In the genomic region with DNA sequence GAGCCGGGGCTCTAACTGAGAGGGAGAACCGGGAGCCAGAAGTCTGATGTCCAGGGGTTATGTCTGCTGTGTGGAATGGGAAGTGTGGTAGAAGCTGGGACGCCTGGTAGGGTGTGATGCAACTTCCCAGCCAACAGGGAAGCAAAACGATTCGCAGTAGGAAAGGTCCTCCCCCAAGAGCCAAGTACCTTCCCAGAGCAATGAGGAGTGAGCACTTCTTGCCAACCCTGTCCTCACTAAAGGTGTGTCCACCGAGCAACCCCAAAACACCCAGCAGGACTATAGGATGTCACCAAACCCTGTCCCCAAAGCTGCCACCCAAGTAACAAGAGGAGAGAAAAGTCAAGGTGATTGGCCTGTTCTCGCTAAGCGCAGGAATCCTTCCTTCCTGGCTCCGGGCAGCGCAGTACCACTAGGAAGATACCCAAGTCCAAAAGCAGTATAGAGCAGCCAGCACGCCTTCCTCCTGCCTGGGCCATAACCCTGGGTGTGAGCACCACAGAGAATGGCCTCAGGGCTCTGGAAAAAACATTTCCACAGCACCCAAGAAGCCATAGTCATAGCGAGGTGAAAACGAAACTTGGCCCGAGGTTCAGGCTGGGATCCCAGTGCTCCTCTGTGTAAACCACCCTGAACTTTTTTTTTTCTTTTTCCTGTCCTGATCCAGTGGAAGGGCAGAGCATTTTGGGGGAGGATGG, we compare ENCODE assay signal across 8 mouse cellular contexts. TPM values are rescaled to one million over a fixed set of nuclear protein-coding genes. Genes with fewer than 3 reads are reported as not detected.
DNase-seq lines count a peak whose midpoint lies in the region; ATAC-seq and TF ChIP-seq lines count a peak whose summit lies in the region.

No protein-coding gene starts in this region.

- peaks cover 14% of the 10 kb centered on the region for H3K4me1 ChIP-seq in embryonic facial prominence, embryonic 14.5 days (ENCODE audit: control insufficient read depth, insufficient read depth, low read length)
- H3K4me1 ChIP-seq in kidney, adult 2 months (ENCODE audit: control insufficient read depth, insufficient read depth, low read length): no peaks in the 10 kb centered on the region

- H3K9ac ChIP-seq in embryonic facial prominence, embryonic 14.5 days (ENCODE audit: low read depth, low read length): peak overlapping the region; percentile 31; the same call in 1 of the 2 replicates

- H3K9me3 ChIP-seq in embryonic facial prominence, embryonic 14.5 days (ENCODE audit: control insufficient read depth, low read length): no peaks in the 10 kb centered on the region

- no peak for ATAC-seq in embryonic facial prominence, embryonic 14.5 days (ENCODE audit: low read depth)

- peak; percentile 18 for DNase-seq in gastrocnemius, postnatal 25 days
- DNase-seq in gastrocnemius, adult 18-20 months (ENCODE audit: low spot score): no peak
- no peak for DNase-seq in embryonic facial prominence, embryonic 14.5 days (ENCODE audit: low spot score)
- DNase-seq in kidney, adult 2 months: peak; percentile 56
- peak; percentile 64 for DNase-seq in lung, postnatal 25 days (ENCODE audit: low spot score)
- DNase-seq in ovary, postnatal 10 days (ENCODE audit: low spot score): no peak
- no peak for DNase-seq in spleen, postnatal 4 days (ENCODE audit: low spot score in 2 of 2)
- no peak for DNase-seq in urinary bladder, postnatal 14 days (ENCODE audit: low spot score)

- peak overlapping the region; percentile 93 for H3K4me2 ChIP-seq in embryonic facial prominence, embryonic 14.5 days (ENCODE audit: low read depth, low read length)

- TF ChIP-seq POLR2A in kidney, adult 2 months (IDR thresholded peaks at IDR 0.05; ENCODE audit: low read depth, low read length): no peak

- WGBS in embryonic facial prominence, embryonic 14.5 days: 76% methylated on average over 14 of the region's 14 CpGs
- 50% methylated on average over 14 of the region's 14 CpGs for WGBS in kidney, adult 2 months

- H3K36me3 ChIP-seq in embryonic facial prominence, embryonic 14.5 days (ENCODE audit: control insufficient read depth, insufficient read depth, low read length): peaks cover 9% of the 10 kb centered on the region
- no peaks in the 10 kb centered on the region for H3K36me3 ChIP-seq in kidney, adult 2 months (ENCODE audit: control insufficient read depth, insufficient read depth, low read length)

- TF ChIP-seq CTCF in kidney, adult 2 months (conservative IDR thresholded peaks at IDR 0.05; ENCODE audit: insufficient read depth, insufficient read length, low read depth, low read length): no peak

- peak overlapping the region; percentile 78; the same call in 1 of the 2 replicates for H3K4me3 ChIP-seq in embryonic facial prominence, embryonic 14.5 days (ENCODE audit: low read depth, low read length)
- H3K4me3 ChIP-seq in kidney, adult 2 months (ENCODE audit: insufficient read depth, low read depth, low read length): peak overlapping the region; percentile 11

- no peaks in the 10 kb centered on the region for H3K27me3 ChIP-seq in embryonic facial prominence, embryonic 14.5 days (replicated peaks; ENCODE audit: control insufficient read depth, insufficient read depth, low read length)
- H3K27me3 ChIP-seq in kidney, adult 2 months (replicated peaks; ENCODE audit: control insufficient read depth, insufficient read depth, low read length): no peaks in the 10 kb centered on the region

- no peak overlapping the region for H3K27ac ChIP-seq in embryonic facial prominence, embryonic 14.5 days (replicated peaks; ENCODE audit: low read depth, low read length)
- H3K27ac ChIP-seq in kidney, adult 2 months (ENCODE audit: insufficient read depth, low read depth, low read length): peak overlapping the region; percentile 57

RNA-seq across cellular contexts. Expression of a gene that starts 18.7 kb away (rescaled TPM):
- 10 to 100 TPM; 22.9 to 24.3 TPM for total RNA-seq in gastrocnemius, postnatal 25 days (2021)
- total RNA-seq in gastrocnemius, adult 18-20 months (2021): 10 to 100 TPM; 24.1 to 35.7 TPM
- polyA plus RNA-seq in embryonic facial prominence, embryonic 14.5 days (2014; fragmentation: Nextera tagmentation; extraction: Ambion mirVana): 2.1 and 3.7 TPM in 2 replicates
- polyA plus RNA-seq in kidney, adult 2 months (2012; rRNA removed): 28.7 and 31.6 TPM in 2 replicates

RNA-seq across cellular contexts. Expression of a gene that starts 29.3 kb away (rescaled TPM):
- total RNA-seq in gastrocnemius, postnatal 25 days (2021): 1 to 10 TPM; 1.1 to 1.2 TPM
- total RNA-seq in gastrocnemius, adult 18-20 months (2021): 1 to 10 TPM in 1 of 2 experiments, under 1 TPM in 1; 0.91 to 1.7 TPM
- polyA plus RNA-seq in embryonic facial prominence, embryonic 14.5 days (2014; fragmentation: Nextera tagmentation; extraction: Ambion mirVana): 129 and 135 TPM in 2 replicates
- polyA plus RNA-seq in kidney, adult 2 months (2012; rRNA removed): 7.2 and 7.6 TPM in 2 replicates

RNA-seq across cellular contexts. Expression of a gene that starts 41.2 kb away (rescaled TPM):
- total RNA-seq in gastrocnemius, postnatal 25 days (2021): 1 to 10 TPM; 8.3 to 9.6 TPM
- 10 to 100 TPM in 1 of 2 experiments, 1 to 10 TPM in 1; 9.7 to 12.2 TPM for total RNA-seq in gastrocnemius, adult 18-20 months (2021)
- 8.4 and 11.3 TPM in 2 replicates for polyA plus RNA-seq in embryonic facial prominence, embryonic 14.5 days (2014; fragmentation: Nextera tagmentation; extraction: Ambion mirVana)
- polyA plus RNA-seq in kidney, adult 2 months (2012; rRNA removed): 15.8 and 16.2 TPM in 2 replicates

RNA-seq across cellular contexts. Expression of a gene that starts 47.1 kb away (rescaled TPM):
- total RNA-seq in gastrocnemius, postnatal 25 days (2021): 1 to 10 TPM; 4.6 to 4.9 TPM
- 1 to 10 TPM; 5.8 to 5.9 TPM for total RNA-seq in gastrocnemius, adult 18-20 months (2021)
- polyA plus RNA-seq in embryonic facial prominence, embryonic 14.5 days (2014; fragmentation: Nextera tagmentation; extraction: Ambion mirVana): 17.3 and 18.8 TPM in 2 replicates
- 26.7 and 31.4 TPM in 2 replicates for polyA plus RNA-seq in kidney, adult 2 months (2012; rRNA removed)

RNA-seq across cellular contexts. Expression of a gene that starts 56.7 kb away (rescaled TPM):
- total RNA-seq in gastrocnemius, postnatal 25 days (2021): 1 to 10 TPM; 2.1 to 3.6 TPM
- total RNA-seq in gastrocnemius, adult 18-20 months (2021): 1 to 10 TPM; 2.8 to 4.0 TPM
- polyA plus RNA-seq in embryonic facial prominence, embryonic 14.5 days (2014; fragmentation: Nextera tagmentation; extraction: Ambion mirVana): 6.3 and 8.3 TPM in 2 replicates
- polyA plus RNA-seq in kidney, adult 2 months (2012; rRNA removed): 3.8 and 4.6 TPM in 2 replicates

Comparison
In these comparisons a context has a peak if more than half of its experiments do, and no peak if none do; other contexts are left out.
1. DNase-seq: peak in gastrocnemius, postnatal 25 days (single experiment), kidney, adult 2 months (single experiment) and lung, postnatal 25 days (single experiment); none in gastrocnemius, adult 18-20 months (single experiment), embryonic facial prominence, embryonic 14.5 days (single experiment), ovary, postnatal 10 days (single experiment), spleen, postnatal 4 days (0 of 2) and urinary bladder, postnatal 14 days (single experiment).